Mouse (Mus musculus): ENCODE measurements around the gene Zfp609.
A peak's percentile ranks its signal among the peaks of the same experiment; 100 is the strongest.
"Not testable (repeated sequence)": the region's sequence is repeated elsewhere in the genome, so short reads cannot be mapped to it uniquely, and the experiment has no call there.

Zfp609 gene

DNA sequence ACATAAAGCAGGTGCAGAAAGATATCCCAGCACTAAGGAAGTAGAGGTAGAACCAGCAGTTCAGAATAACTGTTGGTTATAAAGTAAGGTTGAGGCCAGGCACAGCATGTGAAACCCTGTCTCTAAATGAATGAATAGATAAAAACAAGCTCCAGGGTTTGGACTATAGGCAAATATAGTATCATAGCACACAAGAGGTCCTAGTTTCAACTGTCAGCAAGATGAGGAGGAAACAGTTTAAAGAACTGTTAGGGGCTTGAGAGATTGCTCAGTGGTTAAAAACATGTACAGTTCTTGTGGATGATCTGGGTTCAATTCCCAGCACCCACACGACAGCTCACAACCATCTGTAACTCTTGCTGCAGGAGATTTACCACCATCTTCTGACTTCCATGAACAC lies 15.6 kb downstream of the Zfp609 start:
- DNase-seq = no peak

DNA sequence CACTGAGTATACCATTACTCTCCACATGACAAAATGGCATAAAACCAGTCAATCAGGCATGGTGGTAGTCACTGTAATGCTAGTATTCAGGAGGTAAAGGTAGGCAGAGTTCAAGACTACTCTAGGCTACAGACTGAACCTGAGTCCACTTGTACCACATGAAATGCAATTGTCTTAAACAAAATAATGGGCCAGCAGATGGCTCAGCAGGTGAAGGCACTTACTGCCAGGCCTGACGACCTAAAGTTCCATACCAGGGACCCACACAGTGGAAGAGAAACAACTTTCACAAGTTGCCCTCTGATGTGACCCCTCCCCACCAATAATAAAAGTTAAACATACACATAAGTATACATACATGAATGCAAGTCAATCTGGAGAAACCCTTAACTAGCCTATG lies 19.5 kb downstream of the Zfp609 start:
- DNase-seq = peak in 1 of 2 experiments; percentile 51

DNA sequence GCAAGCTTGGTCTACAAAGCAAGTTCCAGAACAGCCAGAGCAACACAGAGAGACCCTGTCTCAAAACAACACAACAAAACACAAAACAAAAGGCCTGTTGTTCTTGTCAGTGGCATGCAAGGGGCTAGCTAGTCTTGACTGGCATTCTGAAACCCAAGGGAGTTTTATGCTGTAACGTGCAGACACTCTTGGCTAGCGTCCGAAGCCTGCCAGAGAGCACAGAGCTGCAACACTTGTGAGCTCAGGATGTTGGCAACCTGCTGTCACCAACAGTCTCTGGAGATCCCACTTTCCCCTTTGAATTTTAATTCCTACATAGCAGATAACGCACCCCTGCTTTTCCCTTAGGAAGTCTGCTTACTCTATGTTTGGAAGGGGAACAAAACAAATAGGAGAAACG lies 20.1 kb downstream of the Zfp609 start:
- peak in 1 of 2 experiments; percentile 50 for DNase-seq

DNA sequence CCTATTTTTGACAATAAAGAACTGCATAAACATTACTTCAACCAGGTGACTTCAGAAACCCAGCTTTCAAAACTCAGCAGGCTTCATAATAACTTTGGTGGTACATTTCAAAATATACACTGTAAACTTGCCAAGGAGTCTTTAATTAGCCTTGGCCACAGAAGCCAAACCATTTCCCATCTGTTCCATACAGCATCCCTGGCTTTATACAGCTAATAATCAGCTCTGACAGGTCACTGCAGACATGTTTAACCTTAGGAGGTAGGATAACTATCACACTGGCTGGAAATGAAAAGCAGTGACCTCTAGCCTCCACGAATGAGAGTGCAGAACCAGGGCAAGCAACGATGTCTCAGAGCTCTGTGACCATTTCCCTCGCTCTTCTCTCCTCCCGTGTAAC lies 27.6 kb downstream of the Zfp609 start:
- peak in 1 of 2 experiments; percentile 45 for DNase-seq

DNA sequence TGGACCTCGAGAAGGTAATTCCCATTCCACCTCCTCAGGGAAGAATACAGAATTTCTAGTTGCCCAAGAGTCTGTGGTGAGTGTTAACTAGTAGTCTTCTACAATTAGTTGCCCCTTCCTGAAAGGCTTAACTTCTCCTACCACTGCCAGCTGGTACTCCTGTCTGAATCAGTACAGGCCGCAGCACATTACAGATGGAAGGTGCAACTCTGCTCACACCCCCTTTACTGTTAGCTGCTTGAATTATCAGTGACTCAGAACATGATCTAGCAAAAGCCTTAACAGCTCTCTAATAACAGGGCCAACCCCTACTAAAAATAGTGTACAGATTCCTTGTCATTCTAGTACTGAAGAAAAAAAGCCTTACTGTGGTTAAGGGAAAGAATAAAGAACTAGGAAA lies 31.7 kb downstream of the Zfp609 start:
- DNase-seq = no peak

DNA sequence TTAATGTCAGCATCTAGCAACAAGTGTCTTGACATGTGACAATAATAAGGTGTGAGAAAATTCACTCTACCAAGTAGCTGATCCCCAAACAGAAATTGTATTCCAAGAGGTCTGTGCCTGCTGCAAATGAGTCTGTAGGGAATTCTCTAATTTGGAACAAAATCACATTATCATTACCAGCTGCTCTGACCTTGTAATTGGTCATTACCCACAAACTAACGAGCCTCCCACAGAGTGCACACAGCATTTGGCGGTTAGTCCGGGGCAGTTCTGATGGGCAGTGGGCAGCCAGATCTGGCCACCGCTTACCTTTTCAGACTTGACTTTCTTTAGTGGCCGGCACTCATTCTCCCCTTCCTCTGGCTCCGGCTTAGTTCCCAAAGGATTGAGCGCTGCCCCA lies 33.1 kb downstream of the Zfp609 start:
- no peak for DNase-seq

DNA sequence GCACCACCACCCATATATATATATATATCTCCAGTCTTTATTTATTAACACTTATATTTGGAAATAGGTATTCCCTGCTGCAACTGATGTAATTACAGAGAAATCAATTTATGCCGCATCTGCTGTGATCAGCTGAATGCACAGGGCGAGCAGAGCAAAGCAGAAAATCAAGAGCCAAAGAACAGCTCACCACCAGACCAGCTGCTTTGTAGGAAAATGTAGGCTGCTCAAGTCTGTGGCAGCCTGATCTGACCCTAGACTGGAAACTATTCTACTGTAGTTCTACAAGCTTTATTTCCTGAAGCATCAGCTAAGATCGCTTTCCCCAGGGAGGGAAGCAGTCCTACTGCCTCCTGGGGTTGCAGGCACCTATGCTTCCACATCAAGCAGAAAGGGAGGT lies 33.9 kb downstream of the Zfp609 start:
- DNase-seq = no peak

DNA sequence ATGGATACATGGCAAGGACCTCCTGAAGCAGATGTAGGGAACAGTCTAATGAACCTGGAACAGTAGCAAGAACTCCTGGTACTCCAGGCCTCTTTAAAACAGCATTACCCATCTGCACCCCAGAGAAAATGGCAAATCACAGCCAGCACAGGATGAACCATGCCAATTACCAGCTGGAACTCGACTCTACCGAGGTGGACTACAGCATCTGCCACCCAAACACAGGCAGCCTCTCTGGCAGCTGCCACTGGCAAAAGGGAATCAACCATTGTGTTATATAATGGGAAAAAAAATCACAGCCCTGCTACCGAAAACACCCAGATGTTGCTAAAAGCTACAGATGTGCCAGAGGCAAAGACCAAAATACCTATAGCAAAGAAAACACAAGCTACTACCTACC lies 34.3 kb downstream of the Zfp609 start:
- no peak for DNase-seq

DNA sequence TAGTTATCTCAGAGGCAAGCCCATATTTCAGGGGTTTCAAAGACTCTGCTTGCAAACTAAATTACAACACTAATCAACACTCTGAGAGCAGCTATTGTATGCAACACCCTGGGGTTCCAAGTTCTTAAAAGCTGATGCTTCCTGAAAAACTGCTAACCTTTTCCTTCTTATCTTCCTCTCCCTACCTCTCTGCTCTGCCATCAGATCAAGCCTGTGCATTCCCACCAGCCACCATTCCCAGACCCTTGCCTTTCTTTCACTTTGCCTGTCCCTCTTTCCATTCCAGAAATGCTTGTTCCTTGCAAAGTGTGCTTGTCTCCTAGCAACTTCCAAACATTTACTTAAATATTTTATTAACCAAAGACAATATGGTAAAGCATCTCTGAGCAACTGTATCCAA lies 35.5 kb downstream of the Zfp609 start:
- DNase-seq = no peak

DNA sequence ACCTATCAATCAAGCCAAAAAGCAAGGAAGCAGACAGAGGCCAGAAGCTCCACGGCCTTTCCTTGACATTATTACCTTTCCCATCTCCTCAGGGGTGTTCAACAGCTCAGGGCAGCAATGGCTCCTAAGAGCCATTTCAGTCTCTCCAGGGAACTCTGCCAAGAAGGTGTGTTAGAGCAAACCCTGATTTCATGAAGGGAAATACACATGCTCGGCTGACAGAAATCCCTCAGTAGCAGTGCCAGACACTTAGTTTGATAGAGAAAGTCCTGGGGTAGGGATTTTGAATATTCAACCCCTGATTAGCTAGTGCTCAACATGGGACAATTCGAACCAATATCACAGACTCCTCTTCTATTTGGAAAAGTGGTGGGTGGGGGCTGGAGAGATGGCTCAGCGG lies 36.3 kb downstream of the Zfp609 start:
- DNase-seq = peak in 1 of 2 experiments; percentile 35

DNA sequence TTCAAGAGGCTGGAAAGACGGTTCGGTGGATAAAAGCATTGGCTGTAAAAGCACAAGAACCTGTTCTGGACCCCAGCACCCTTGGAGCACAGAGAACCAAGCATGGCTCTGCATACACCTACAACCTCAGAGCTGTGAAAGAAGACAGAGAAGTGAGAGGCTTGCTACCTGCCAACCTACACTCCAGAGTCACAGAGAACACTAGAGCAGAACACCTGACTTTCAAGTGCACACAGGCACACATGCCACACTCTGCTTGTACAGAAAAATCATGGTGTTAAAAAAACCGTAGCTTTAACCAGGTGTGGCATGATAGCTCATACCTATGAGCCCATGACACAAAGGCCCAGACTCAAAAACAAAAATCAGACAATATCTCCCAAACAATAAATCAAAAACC lies 37.6 kb downstream of the Zfp609 start:
- no peak for DNase-seq

DNA sequence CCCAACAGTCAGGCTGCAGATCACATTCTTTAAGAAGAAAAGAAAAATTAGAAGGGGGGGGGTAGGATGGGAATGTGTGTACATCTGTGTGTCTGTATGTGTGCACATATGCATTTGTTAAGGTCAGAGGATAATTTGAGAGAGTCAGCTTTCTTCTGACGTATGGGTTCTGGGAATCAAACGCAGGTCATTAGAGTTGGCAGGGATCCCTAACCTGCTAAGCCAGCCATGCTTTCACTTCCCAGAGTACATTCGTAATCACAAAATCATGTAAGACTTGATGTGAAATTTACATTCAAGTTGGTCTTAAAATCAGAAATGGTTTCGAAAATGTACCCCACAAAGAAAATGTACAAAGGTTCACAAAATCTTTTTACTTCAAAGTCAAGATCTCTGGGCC lies 38.8 kb downstream of the Zfp609 start:
- no peak for DNase-seq

DNA sequence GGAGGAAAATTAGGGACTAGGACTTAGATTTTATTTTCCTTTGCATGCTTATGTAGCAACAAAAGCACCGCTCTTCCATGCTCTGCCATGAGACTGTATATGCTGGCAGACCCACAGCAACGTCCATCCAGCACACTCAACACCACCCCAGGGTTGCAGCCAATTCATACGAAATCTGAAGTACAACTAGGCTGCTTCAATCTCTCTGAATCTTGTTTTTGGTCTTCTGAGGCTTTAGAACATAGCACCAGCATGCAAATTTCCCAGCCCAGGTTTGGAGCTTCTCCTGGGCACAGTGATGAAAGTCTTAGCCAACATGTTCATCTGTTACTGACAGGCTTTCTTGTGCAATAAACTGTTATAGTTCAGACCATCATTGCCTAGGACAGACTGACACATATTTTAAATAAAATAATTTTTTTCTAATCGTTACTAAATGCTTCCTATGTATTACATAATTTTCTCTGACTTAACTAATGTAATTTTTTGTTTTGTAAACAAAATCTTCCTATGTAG lies 39.5 kb downstream of the Zfp609 start:
- DNase-seq = no peak

DNA sequence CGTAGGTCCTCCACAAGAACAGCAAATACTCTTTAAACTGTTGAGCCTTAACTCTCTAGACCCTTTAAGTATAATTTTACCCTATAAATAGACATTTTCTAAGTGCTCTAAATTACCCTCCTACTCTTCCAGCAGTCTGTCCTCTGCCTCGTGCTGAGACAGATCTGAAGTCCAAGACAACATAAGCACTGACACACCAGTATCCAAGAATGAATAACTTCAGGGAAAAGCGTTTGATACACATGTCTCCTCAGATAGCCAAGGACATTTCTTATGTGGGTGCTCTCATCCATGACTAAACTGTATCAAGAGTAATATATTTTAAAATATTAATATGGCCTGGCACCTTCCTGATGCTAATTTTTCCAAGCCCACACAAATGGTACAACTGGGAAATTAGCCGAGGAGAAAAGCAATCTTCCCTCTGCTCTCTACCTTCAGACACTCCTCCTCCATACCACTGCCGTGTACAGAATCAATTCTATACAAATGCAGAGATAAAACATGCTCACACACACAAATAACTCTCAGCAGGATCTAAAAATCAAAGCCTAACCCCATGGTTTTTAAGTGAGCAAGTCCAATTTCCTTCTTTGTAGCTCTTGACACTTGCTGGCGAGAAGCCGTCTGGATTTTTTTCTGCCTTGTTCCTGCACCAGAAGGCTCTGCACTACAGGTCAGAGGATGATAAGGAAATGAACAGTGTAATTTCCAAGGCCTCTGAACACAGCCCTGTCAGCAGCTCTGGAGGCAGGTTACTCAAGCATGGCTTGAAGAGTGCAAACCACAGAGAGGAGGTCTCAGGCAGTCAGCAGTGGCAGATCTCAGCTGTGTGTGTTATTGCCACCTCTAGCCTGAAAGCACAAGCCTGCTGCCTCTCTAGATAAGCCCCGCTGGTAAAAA lies 40.2 kb downstream of the Zfp609 start:
- DNase-seq = peak; percentile 62 to 67

DNA sequence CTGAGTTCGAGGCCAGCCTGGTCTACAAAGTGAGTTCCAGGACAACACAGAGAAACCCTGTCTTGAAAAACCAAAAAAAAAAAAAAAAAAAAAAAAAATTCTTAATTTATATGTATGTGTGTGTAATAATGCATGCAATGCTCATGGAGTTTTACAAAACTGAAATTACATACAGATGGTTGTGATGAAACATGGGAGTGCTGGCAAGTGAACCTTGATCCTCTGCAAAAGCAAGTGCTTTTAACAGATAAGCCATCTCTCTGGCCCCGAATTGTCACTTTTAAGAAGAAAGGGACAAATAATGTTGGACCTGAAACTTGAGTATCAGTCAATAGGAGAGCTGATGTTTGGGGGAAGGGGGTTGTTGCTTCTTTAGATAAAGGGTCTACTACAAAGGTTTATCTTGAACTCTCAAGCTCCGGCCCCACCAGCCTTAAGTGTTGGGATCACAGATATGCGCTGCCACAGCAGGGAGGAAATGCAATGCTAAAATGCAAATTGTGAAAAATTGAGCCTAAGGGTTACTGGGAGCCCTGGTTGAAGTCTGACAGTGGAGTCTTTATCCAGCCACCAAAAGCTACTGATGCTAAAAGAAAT lies 41.5 kb downstream of the Zfp609 start:
- DNase-seq = no peak

DNA sequence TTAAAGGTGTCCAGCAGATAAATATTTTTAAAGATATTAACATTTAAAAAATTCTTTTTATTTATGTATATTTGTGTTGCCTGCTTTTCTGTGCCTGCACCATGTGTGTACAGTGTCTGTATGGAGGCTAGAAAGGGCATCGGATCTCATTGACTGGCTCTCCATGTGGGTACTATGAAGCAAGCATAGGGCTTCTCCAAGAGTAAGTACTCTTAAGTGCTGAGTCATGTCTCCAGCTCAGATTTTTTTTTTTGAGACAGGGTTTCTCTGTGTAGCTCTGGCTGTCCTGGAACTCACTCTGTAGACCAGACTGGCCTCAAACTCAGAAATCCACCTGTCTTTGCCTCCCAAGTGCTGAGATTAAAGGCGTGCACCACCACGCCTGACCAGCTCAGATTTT lies 47.7 kb downstream of the Zfp609 start:
- not testable (repeated sequence) for DNase-seq

DNA sequence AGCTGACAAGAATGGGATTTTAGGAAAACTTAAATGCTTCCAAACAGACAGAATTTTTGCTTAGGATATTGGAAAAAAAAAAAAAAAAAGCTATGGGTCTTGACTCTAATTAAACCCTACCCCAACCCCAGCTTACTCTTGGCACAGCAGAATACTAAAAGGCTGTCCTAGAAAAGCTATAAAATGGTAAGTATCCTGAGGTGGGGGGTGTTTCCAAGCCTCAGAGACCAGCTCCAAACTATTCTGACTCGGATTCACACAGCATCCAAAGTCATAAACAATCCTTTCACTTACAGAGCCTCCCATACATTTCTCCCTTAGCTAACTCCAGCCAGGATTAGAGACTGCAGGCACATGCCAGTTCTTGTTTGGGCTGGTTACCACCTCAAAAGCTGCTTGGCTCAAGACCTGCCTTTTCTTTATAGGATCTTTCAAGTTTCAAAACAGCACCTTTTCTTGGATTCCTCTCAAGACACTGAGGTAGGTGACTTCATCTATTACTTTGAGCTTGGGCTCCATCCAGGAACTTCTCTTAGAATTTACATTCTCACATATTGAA lies 50.4 kb downstream of the Zfp609 start:
- DNase-seq = no peak

DNA sequence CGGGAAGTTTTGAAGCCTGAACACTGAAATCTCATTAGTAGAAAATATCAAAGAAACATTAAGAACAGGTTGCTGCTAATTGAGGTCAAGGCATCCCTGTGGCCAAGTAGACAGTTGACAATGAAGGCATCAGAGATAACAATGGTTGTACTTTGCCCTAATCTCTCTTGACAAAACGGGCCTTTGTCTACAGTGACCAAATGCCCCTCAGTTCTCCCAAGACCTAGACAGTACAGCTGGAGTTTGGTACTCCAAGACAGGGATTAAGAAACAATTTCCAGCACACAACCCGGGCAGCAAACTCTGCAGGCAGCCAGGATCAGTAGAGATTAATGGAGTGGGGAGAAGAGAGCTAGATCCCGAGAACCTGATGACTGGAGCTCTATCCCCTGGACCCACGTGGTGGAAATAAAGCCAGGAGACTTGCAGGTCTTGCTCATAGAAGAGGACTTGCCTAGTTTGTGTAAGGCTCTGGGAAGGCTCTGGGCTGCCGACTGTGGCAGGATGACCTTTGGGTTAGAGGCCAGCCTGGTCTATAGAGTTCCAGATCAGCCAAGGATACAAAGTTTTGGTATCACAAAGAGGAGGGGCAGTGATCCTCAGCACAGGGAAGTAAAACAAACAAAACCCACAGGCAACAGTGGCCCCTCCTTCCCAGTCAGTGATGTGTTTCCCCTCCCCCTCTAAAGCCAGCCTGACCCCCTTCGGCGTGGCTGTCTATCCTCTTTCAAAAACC lies 51.1 kb downstream of the Zfp609 start:
- no peak for DNase-seq

DNA sequence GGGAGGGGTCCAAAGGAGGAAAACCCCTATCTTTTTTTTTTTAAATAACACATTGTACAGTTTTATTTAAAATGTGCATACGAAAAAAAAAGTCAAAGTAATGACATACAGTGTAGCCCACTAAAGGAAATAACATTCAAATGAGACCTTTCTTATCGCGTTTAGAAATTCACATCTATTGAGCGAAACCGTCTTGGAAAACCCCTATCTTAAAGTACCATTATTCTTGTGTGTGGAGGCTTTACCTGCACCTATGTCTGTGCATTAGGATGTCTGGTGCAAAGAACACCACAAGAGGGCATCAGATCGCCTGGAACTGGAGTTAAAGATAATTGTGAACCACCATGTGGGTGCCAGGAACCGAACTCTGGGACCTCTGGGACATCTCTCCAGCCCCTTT lies 53.6 kb downstream of the Zfp609 start:
- no peak for DNase-seq

DNA sequence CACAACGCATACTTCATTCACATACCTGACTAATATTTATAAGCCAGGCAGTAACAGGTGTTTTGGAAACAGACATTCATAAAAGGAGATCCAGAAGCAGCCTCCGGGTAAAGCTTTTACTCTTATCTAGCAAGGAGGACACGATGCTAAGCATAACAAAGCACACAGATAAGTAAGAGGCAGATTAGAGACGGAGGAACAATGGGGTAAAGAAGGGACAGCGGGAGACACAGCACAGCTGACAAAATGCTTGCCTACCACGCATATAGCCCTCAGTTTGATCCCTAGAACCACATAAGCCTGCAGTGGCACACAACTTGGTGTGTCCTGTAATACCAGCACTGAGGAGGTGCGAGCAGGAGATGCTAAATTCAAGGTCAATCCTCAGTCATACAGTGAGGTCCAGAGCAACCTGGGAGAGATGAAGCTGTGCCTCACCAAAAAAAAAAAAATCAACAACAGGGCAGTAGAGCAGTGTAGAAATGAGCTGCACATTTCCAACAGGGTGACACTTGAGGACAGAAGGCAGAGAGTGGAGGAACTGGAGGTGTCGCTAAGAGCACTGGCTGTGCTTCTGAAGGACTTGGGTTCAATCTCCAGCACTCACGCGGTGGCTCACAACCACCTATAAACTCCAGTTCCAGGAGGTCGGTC lies 56.2 kb downstream of the Zfp609 start:
- no peak for DNase-seq

DNA sequence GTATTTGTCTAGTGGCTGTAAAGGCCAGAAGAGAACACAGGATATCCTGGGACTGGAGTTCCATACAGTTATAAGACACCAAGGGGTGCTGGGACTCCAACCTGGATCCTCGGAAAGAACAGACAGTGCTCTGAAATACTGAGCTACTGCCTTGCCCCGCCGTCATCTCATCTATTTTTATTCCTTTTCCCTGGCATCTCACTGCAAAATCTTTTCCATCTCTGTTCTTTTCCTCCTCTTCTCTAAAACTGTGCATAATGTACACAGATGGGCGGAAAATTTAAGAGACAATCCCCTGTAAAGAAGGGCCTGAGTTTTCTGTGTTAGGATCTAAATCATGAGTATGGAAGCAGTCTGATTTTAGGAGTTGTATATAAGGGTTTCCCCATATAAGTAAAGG lies 64.6 kb downstream of the Zfp609 start:
- no peak for DNase-seq

DNA sequence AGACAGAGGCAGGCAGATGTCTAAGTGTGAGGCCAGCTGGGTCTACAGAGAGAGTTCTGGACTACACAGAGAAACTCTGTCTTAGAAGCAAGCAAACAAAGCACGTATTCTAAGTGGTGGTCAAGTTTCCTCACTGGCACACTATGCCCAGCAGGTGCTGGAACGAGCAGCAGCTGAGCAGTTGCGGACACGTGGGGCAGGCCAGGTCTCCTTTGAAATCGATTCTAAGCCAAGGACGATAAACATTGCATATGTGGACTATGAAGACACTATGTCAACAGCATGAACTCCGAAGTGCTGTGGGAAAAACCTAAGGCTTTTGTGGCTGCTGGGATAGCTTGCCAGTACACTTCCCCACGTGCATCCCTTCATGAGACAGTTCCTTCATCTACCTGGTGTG lies 67.4 kb downstream of the Zfp609 start:
- DNase-seq = no peak

DNA sequence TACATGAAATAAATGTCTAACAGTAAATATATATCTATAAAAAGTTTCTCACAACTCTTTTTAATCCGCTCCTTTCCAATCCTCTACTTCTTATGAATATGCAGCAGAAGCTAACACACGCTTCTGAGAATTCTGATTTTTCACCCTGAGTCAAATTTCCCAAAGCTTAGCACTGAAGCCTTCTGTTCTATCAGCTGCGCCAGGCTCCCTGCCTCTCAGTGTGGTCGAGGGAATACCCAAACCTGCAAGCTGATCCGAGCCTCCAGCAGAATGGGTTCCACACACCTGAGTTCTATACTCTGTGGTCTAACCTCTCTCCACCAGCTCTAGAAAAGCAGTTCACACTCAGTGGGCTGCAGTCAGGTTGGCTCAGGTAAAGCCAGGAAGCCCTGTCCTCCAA lies 68.1 kb downstream of the Zfp609 start:
- peak; percentile 39 to 55 for DNase-seq
